Mouse (Mus musculus): ENCODE measurements around the gene Cux1.

DNA sequence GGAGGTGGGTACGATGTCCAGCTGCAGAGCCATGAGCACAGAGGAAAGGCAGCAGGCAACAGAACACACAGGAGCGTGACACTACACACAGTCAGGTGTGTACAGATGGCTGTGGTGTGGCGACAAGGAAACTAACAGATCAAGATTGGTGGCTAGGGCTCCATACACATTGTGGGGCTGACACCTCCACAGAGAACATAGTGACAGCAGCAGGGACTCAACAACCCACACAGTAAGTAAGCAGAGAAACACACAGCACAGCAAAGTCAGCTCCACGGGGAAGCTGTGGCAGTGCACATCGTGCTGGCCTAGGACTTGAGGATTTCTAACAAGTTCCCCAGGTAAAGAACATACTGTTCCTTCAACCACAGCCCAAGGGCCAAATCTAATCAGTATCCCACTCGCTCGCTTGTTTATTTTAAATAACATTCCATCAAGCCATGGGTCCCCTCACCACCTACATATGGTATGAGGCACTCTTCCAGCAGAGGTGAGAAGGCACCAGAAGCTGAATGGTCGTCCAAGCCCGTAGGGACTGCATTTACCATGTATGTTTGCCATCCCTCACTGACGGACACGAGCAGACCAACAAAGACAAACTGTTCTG lies 108.3 kb downstream of the Cux1 start:
- TF ChIP-seq POLR2A (IDR thresholded peaks at IDR 0.05; ENCODE audit: borderline replicate concordance, extremely low read depth, low read depth, low read length) (no peak), CTCF (IDR thresholded peaks at IDR 0.05; ENCODE audit: insufficient read depth, low read length) (no peak)
